In genomic region chr16:12954028-12954427, GRCm38 (mm10) we compare ENCODE assay signal across 23 mouse cellular contexts.
DNase-seq lines count a peak whose midpoint lies in the region; ATAC-seq and TF ChIP-seq lines count a peak whose summit lies in the region.
"Had no signal": no experiment of that assay in that cellular context is flagged by ENCODE, and none has a peak within 500 bp of the region (broad histone marks: within the 10 kb centered on the region; RNA-seq: fewer than 3 reads in every experiment).

No protein-coding gene starts in this region.

- TF ChIP-seq CTCF in lung, postnatal 0 days (IDR thresholded peaks at IDR 0.05), result no peak

- peak; percentile 64; the same call in 1 of the 2 replicates for ATAC-seq in heart, embryonic 12.5 days (ENCODE audit: insufficient number of reproducible peaks, low FRiP score)
- peak; percentile 23; the same call in 1 of the 2 replicates for ATAC-seq in lung, embryonic 15.5 days (ENCODE audit: borderline replicate concordance, extremely low read depth, low FRiP score, low TSS enrichment)
- 0 out of 2 replicates have a peak, but pooled peaks have one; percentile 28 for ATAC-seq in lung, postnatal 0 days
- ATAC-seq: activated CD4-positive, CD25-positive, alpha-beta regulatory T cell, adult 4 months; CD4-positive, CD25-positive, alpha-beta regulatory T cell, adult 4 months; forebrain, embryonic 13.5 days; forebrain, embryonic 15.5 days; Patski had no signal

- no peak overlapping the region for H3K27ac ChIP-seq in heart, embryonic 12.5 days (ENCODE audit: poor library complexity, severe bottlenecking)
- H3K27ac ChIP-seq in lung, embryonic 15.5 days, result no peak overlapping the region
- no peak overlapping the region for H3K27ac ChIP-seq in lung, postnatal 0 days (ENCODE audit: low read length)
- H3K27ac ChIP-seq: embryonic facial prominence, embryonic 10.5 days; embryonic facial prominence, embryonic 12.5 days; forebrain, embryonic 13.5 days; forebrain, embryonic 15.5 days had no signal

- no peak overlapping the region for H3K4me3 ChIP-seq in heart, embryonic 12.5 days
- no peak overlapping the region for H3K4me3 ChIP-seq in lung, embryonic 15.5 days
- no peak overlapping the region for H3K4me3 ChIP-seq in lung, postnatal 0 days (ENCODE audit: low read depth, low read length)
- H3K4me3 ChIP-seq: embryonic facial prominence, embryonic 10.5 days; embryonic facial prominence, embryonic 12.5 days; forebrain, embryonic 13.5 days; forebrain, embryonic 15.5 days had no signal

- intact Hi-C loops in heart, postnatal 25 days (cut with DNase I), result no loop called here

- DNase-seq in heart, postnatal 25 days (ENCODE audit: low spot score), result no peak
- DNase-seq in lung, postnatal 4 days, result no peak
- peak; percentile 29 for DNase-seq in lung, postnatal 0 days (ENCODE audit: low spot score)
- no peak for DNase-seq in lung, postnatal 14 days
- DNase-seq: adrenal gland, adult 8-10 months; adrenal gland, postnatal 14 days; adrenal gland, postnatal 36 days; B cell, adult 2 months; cerebellum, adult 11-12 months; cerebellum, adult 2 months; cerebellum, adult 9-10 months; cerebellum, postnatal 10 days; cerebellum, postnatal 25 days had no signal

- no peaks in the 10 kb centered on the region for H3K36me3 ChIP-seq in heart, embryonic 12.5 days
- no peaks in the 10 kb centered on the region for H3K36me3 ChIP-seq in lung, embryonic 15.5 days
- H3K36me3 ChIP-seq in lung, postnatal 0 days (ENCODE audit: insufficient read depth, low read length), result no peaks in the 10 kb centered on the region
- H3K36me3 ChIP-seq: embryonic facial prominence, embryonic 10.5 days; embryonic facial prominence, embryonic 12.5 days; forebrain, embryonic 15.5 days; G1E had no signal

- no peak overlapping the region for H3K9ac ChIP-seq in heart, embryonic 12.5 days
- no peak overlapping the region for H3K9ac ChIP-seq in lung, embryonic 15.5 days
- no peak overlapping the region for H3K9ac ChIP-seq in lung, postnatal 0 days (replicated peaks; ENCODE audit: low read depth)
- H3K9ac ChIP-seq: embryonic facial prominence, embryonic 12.5 days; forebrain, embryonic 13.5 days; forebrain, embryonic 15.5 days had no signal

- 25% methylated on average over 8 of the region's 8 CpGs for WGBS in heart, embryonic 12.5 days
- 43% methylated on average over 8 of the region's 8 CpGs for WGBS in lung, embryonic 15.5 days
- 37% methylated on average over 8 of the region's 8 CpGs for WGBS in lung, postnatal 0 days

- no peak for TF ChIP-seq EP300 in lung, postnatal 0 days (IDR thresholded peaks at IDR 0.05)

- peaks cover 9% of the 10 kb centered on the region; the same call in 1 of the 2 replicates for H3K27me3 ChIP-seq in heart, embryonic 12.5 days (replicated peaks)
- no peaks in the 10 kb centered on the region for H3K27me3 ChIP-seq in lung, embryonic 15.5 days
- H3K27me3 ChIP-seq in lung, postnatal 0 days (replicated peaks; ENCODE audit: insufficient read depth, low read length), result no peaks in the 10 kb centered on the region
- H3K27me3 ChIP-seq: embryonic facial prominence, embryonic 12.5 days; forebrain, embryonic 13.5 days; forebrain, embryonic 15.5 days had no signal

- H3K9me3 ChIP-seq in heart, embryonic 12.5 days (replicated peaks), result no peaks in the 10 kb centered on the region
- no peaks in the 10 kb centered on the region for H3K9me3 ChIP-seq in lung, embryonic 15.5 days
- no peaks in the 10 kb centered on the region for H3K9me3 ChIP-seq in lung, postnatal 0 days (ENCODE audit: low read length)
- H3K9me3 ChIP-seq: embryonic facial prominence, embryonic 10.5 days; embryonic facial prominence, embryonic 12.5 days; forebrain, embryonic 13.5 days; forebrain, embryonic 15.5 days; G1E had no signal

- H3K4me1 ChIP-seq in heart, embryonic 12.5 days (replicated peaks), result no peaks in the 10 kb centered on the region
- no peaks in the 10 kb centered on the region for H3K4me1 ChIP-seq in lung, embryonic 15.5 days
- H3K4me1 ChIP-seq in lung, postnatal 0 days (ENCODE audit: insufficient read depth, low read depth, low read length), result no peaks in the 10 kb centered on the region
- H3K4me1 ChIP-seq: embryonic facial prominence, embryonic 10.5 days; embryonic facial prominence, embryonic 12.5 days; forebrain, embryonic 13.5 days; forebrain, embryonic 15.5 days had no signal

- no peak overlapping the region for H3K4me2 ChIP-seq in heart, embryonic 12.5 days
- H3K4me2 ChIP-seq in lung, embryonic 15.5 days, result no peak overlapping the region
- H3K4me2 ChIP-seq in lung, postnatal 0 days (replicated peaks; ENCODE audit: low read depth, low read length), result no peak overlapping the region
- H3K4me2 ChIP-seq: embryonic facial prominence, embryonic 12.5 days; forebrain, embryonic 13.5 days; forebrain, embryonic 15.5 days had no signal
